Mouse (Mus musculus) lung, postnatal 0 days (tissue): Measurements from ENCODE around the gene Tmem130.

Experiments
- CTCF ChIP-seq: IDR thresholded peaks from 2 replicates; pipeline ENCODE4 v1.5.1; 2016; ENCODE audit warnings: antibody characterized with exemption, mild to moderate bottlenecking
- EP300 ChIP-seq: IDR thresholded peaks from 2 replicates; pipeline ENCODE4 v1.6.1; 2016; ENCODE audit warnings: antibody characterized with exemption, mild to moderate bottlenecking, control low read depth

DNA sequence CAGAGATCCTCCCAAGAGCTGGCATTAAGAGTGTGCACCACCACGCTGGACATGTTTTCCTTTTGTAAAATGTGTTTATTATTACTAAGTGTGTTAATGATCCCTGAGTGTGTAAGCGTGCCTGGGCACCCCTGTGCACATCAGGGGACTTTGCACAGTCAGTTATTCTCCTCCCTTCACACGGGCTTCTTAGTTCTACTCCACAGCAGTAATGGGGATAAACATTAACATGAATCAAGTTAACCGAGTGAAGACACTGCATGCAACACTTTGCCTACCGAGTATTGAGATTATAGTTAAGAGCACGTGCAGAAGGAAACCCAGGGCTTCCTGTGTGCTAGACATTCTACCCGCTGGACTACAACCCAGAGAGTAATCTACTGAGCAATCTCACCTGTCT lies 4.4 kb upstream of the Tmem130 start:
- no peak for TF ChIP-seq CTCF
- no peak for TF ChIP-seq EP300
